Comparison of ENCODE assay signal across 10 mouse cellular contexts in the genomic region with DNA sequence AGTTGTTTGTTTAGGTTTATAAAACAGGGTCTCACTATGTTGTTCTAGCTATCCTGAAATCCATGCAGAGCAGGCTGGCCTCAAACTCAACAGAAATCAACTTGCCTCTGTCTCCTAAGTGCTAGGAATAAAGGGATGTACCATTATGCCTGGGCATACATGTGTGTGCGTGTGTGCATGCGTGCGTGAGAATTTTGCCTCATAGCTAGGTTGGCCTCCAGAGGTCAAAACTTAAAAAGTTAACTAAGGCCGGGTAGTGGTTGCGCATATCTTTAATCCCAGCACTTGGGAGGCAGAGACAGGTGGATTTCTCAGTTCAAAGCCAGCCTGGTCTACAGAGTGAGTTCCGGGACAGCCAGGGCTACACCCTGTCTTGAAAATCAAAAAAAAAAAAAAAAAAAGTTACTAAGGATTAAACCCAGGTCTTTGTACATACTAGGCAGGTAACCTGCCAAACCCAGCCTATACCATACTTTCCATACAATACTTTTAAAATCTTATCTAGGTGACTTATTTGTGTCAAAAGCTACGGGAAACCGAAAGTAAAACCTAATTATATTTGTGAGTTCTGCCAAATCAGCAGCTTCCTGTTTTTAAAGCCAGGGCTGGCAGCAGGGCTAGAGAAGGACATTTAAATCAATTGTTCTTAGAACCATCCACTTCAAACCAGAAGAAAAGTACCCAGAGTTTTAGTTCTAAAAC. TPM values are rescaled to one million over a fixed set of nuclear protein-coding genes. Genes with fewer than 3 reads are reported as not detected.
DNase-seq lines count a peak whose midpoint lies in the region; ATAC-seq and TF ChIP-seq lines count a peak whose summit lies in the region.
"Had no signal": no experiment of that assay in that cellular context is flagged by ENCODE, and none has a peak within 500 bp of the region (broad histone marks: within the 10 kb centered on the region; RNA-seq: fewer than 3 reads in every experiment).

No protein-coding gene starts in this region.

- peak overlapping the region; percentile 52 to 61 for H3K4me3 ChIP-seq in liver, embryonic 14.5 days (ENCODE audit: insufficient read depth in 1 of 2, low read depth in 2 of 2, low read length in 2 of 2)

- intact Hi-C loops in gastrocnemius, postnatal 14 days (cut with DNase I; ENCODE audit: low total_unique reads): no loop called here

- TF ChIP-seq CTCF in liver, embryonic 14.5 days (IDR thresholded peaks at IDR 0.05; ENCODE audit: low read depth): no peak

- WGBS in liver, embryonic 14.5 days (ENCODE audit: insufficient replicate concordance): 38% methylated on average over 8 of the region's 8 CpGs

- H3K4me2 ChIP-seq in liver, embryonic 14.5 days (ENCODE audit: low read depth): peak overlapping the region; percentile 70

- peak overlapping the region; percentile 38 for H3K27ac ChIP-seq in liver, embryonic 14.5 days

- no peak for ATAC-seq in liver, embryonic 14.5 days (ENCODE audit: insufficient read depth)
- ATAC-seq in megakaryocyte-erythroid progenitor cell, adult 5-6 weeks (replicated peaks; ENCODE audit: low FRiP score, low TSS enrichment, poor library complexity, severe bottlenecking): no peak

- no peaks in the 10 kb centered on the region for H3K9me3 ChIP-seq in liver, embryonic 14.5 days (ENCODE audit: control insufficient read depth, low read length)

- DNase-seq in gastrocnemius, adult 18-20 months (ENCODE audit: low spot score): peak; percentile 44
- DNase-seq in gastrocnemius, postnatal 14 days: no peak
- peak; percentile 77 for DNase-seq in 416B (ENCODE audit: low read depth)
- peak; percentile 66 for DNase-seq in heart, adult 9 months (ENCODE audit: low spot score in 2 of 2)
- peak in 1 of 3 experiments; percentile 28 for DNase-seq in liver, embryonic 14.5 days (ENCODE audit: low read depth in 3 of 3, low spot score in 3 of 3)
- DNase-seq in right cerebral cortex, postnatal 14 days: no peak
- no peak for DNase-seq in urinary bladder, postnatal 36 days (ENCODE audit: low spot score in 2 of 2)
- DNase-seq: cerebellum, adult 9-11 months had no signal

- no peaks in the 10 kb centered on the region for H3K27me3 ChIP-seq in liver, embryonic 14.5 days (ENCODE audit: control insufficient read depth, insufficient read depth, low read length)

- peaks cover 10 to 29% of the 10 kb centered on the region in 2 experiments for H3K4me1 ChIP-seq in liver, embryonic 14.5 days (replicated peaks; ENCODE audit: control insufficient read depth in 2 of 2, insufficient read depth in 2 of 2, low read length in 1 of 2)

- no peaks in the 10 kb centered on the region for H3K36me3 ChIP-seq in liver, embryonic 14.5 days (replicated peaks; ENCODE audit: control insufficient read depth, insufficient read depth, low read depth)

- peak overlapping the region; percentile 52 for H3K9ac ChIP-seq in liver, embryonic 14.5 days (replicated peaks)

- no peak for TF ChIP-seq EP300 in liver, embryonic 14.5 days (IDR thresholded peaks at IDR 0.05; ENCODE audit: low read depth)

RNA-seq across cellular contexts. Expression of a gene that starts 4.1 kb away (rescaled TPM):
- 10 to 100 TPM; 15.0 to 18.0 TPM for total RNA-seq in gastrocnemius, adult 18-20 months (2021)
- 10 to 100 TPM; 11.4 to 13.7 TPM for total RNA-seq in gastrocnemius, postnatal 14 days (2021)
- polyA plus RNA-seq in liver, embryonic 14.5 days (2012; rRNA removed): 8.5 and 11.9 TPM in 2 replicates
- 17.6 and 18.0 TPM in 2 replicates for polyA plus RNA-seq in liver, embryonic 14.5 days (2014; fragmentation: Nextera tagmentation; extraction: Ambion mirVana)
- 63.5 and 64.5 TPM in 2 replicates for total RNA-seq in megakaryocyte-erythroid progenitor cell, adult 5-6 weeks (2014; fragmentation: Nextera tagmentation)
- total RNA-seq in megakaryocyte-erythroid progenitor cell, adult 5-6 weeks (2017): 48.9 and 60.9 TPM in 2 replicates

RNA-seq across cellular contexts. Expression of a gene that starts 44.1 kb away (rescaled TPM):
- not detected for total RNA-seq in gastrocnemius, adult 18-20 months (2021)
- not detected for total RNA-seq in gastrocnemius, postnatal 14 days (2021)
- polyA plus RNA-seq in liver, embryonic 14.5 days (2012; rRNA removed): not detected in 2 replicates
- 0.25 TPM in 1 of 2 replicates, not detected in the other for polyA plus RNA-seq in liver, embryonic 14.5 days (2014; fragmentation: Nextera tagmentation; extraction: Ambion mirVana)
- total RNA-seq in megakaryocyte-erythroid progenitor cell, adult 5-6 weeks (2014; fragmentation: Nextera tagmentation): not detected in 2 replicates
- not detected in 2 replicates for total RNA-seq in megakaryocyte-erythroid progenitor cell, adult 5-6 weeks (2017)
- total RNA-seq: left cerebral cortex, adult 8-10 months had no signal

RNA-seq across cellular contexts. Expression of a gene that starts 51.9 kb away (rescaled TPM):
- total RNA-seq in gastrocnemius, adult 18-20 months (2021): 1 to 10 TPM; 2.7 to 3.9 TPM
- total RNA-seq in gastrocnemius, postnatal 14 days (2021): 10 to 100 TPM; 11.1 to 12.2 TPM
- polyA plus RNA-seq in liver, embryonic 14.5 days (2012; rRNA removed): 1.8 and 2.0 TPM in 2 replicates
- 1.6 and 1.8 TPM in 2 replicates for polyA plus RNA-seq in liver, embryonic 14.5 days (2014; fragmentation: Nextera tagmentation; extraction: Ambion mirVana)
- 11.0 and 11.7 TPM in 2 replicates for total RNA-seq in megakaryocyte-erythroid progenitor cell, adult 5-6 weeks (2014; fragmentation: Nextera tagmentation)
- 5.6 and 8.6 TPM in 2 replicates for total RNA-seq in megakaryocyte-erythroid progenitor cell, adult 5-6 weeks (2017)

Comparison
In these comparisons a context has a peak if more than half of its experiments do, and no peak if none do; other contexts are left out.
1. DNase-seq: peak in gastrocnemius, adult 18-20 months (single experiment), 416B (single experiment) and heart, adult 9 months (2 of 2); none in gastrocnemius, postnatal 14 days (single experiment), right cerebral cortex, postnatal 14 days (single experiment) and urinary bladder, postnatal 36 days (0 of 2).